Mouse (Mus musculus) urinary bladder, postnatal 25 days (tissue): Measurements from ENCODE around the gene Esp16.
"Not testable (repeated sequence)": the region's sequence is repeated elsewhere in the genome, so short reads cannot be mapped to it uniquely, and the experiment has no call there.

ENCODE experiments used
- DNase-seq: peaks from one replicate; pipeline ENCODE4 v3.0.0; 2022; ENCODE audit warnings: low spot score

Esp16 gene

DNA sequence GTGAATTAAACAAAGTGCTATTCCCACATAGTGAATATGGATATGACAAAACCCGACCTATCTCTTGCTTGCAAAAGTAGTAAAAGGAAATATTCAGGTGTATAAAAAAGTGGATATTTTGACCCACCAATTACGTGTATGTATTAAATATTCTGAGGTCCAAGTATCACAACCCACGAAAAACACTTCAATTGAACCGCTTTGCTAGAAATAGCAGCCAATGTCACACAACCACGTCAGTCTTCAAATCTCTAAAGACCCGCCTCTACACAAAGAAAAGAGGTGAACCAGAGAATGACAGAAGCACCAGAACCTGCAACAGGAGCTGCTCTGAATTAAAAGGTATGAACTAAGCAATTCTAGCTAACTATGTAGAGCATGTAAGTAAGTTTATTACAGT, at the start of gene Esp16:
Gene Esp16, plus strand, starts transcription at position 301 of the 400 bp plus-strand sequence.
- not testable (repeated sequence) for DNase-seq

DNA sequence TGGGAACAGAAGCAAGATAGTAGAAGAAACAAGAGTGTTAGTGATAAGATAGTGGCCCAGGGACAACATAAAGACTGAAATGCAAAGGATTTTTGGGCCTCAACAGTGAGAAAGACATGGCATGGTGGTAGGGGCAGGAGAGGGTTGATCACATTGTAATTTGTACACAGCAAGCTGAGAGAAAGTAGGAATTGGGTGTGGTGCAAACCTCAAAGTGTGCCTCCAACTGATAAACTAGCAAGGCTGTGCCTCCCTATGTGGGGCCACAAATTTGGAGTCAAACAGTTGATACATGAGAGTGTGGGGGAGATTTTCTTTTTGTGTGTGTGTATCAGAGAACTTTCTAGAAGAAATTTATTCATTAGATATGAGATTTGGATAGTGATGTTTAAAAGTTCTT, 37.9 kb upstream of the Esp16 start:
- DNase-seq = not testable (repeated sequence)
